10 mouse cellular contexts compared by ENCODE assay signal in genomic region chr11:120574278-120574600, GRCm38 (mm10). TPM values are rescaled to one million over a fixed set of nuclear protein-coding genes. Genes with fewer than 3 reads are reported as not detected.
DNase-seq lines count a peak whose midpoint lies in the region; ATAC-seq and TF ChIP-seq lines count a peak whose summit lies in the region.
"Had no signal": no experiment of that assay in that cellular context is flagged by ENCODE, and none has a peak within 500 bp of the region (broad histone marks: within the 10 kb centered on the region; RNA-seq: fewer than 3 reads in every experiment).

No protein-coding gene starts in this region.

- H3K4me3 ChIP-seq in liver, adult 2 months (ENCODE audit: insufficient read depth, low read depth, low read length) = peak overlapping the region; percentile 18; the same call in 1 of the 2 replicates
- H3K4me3 ChIP-seq in embryonic facial prominence, embryonic 14.5 days (ENCODE audit: low read depth, low read length) = peak overlapping the region; percentile 83
- peak overlapping the region; percentile 97 for H3K4me3 ChIP-seq in limb, embryonic 11.5 days (ENCODE audit: low read depth, low read length)
- H3K4me3 ChIP-seq in small intestine, adult 2 months (ENCODE audit: low read depth, low read length) = no peak overlapping the region; the same call in 1 of the 2 replicates

- DNase-seq in liver, adult 2 months (ENCODE audit: extremely low read depth, low read depth, low spot score) = peak; percentile 64
- DNase-seq in liver = no peak
- DNase-seq in embryonic facial prominence, embryonic 14.5 days (ENCODE audit: low spot score) = no peak
- no peak for DNase-seq in limb, embryonic 11.5 days (ENCODE audit: low spot score)
- DNase-seq in right cerebral cortex, postnatal 25 days = no peak
- DNase-seq in kidney, adult 18-20 months = no peak

- peaks cover 25% of the 10 kb centered on the region for H3K79me2 ChIP-seq in liver, adult 2 months (ENCODE audit: control insufficient read depth, insufficient read depth, low read length)

- no peaks in the 10 kb centered on the region for H3K27me3 ChIP-seq in liver, adult 2 months (ENCODE audit: control insufficient read depth, insufficient read depth, low read length)
- no peaks in the 10 kb centered on the region for H3K27me3 ChIP-seq in embryonic facial prominence, embryonic 14.5 days (replicated peaks; ENCODE audit: control insufficient read depth, insufficient read depth, low read length)
- no peaks in the 10 kb centered on the region for H3K27me3 ChIP-seq in limb, embryonic 11.5 days (ENCODE audit: control insufficient read depth, insufficient read depth, low read length)
- H3K27me3 ChIP-seq in small intestine, adult 2 months (ENCODE audit: control insufficient read depth, insufficient read depth, low read length) = no peaks in the 10 kb centered on the region

- no peak for TF ChIP-seq CTCF in liver, adult 2 months (IDR thresholded peaks at IDR 0.05; ENCODE audit: low read depth, low read length)
- no peak for TF ChIP-seq CTCF in small intestine, adult 2 months (IDR thresholded peaks at IDR 0.05; ENCODE audit: extremely low read depth, insufficient read length, insufficient replicate concordance, low read depth, low read length)

- no peak for TF ChIP-seq POLR2A in liver, adult 2 months (IDR thresholded peaks at IDR 0.05; ENCODE audit: extremely low read depth, insufficient read depth, low read length)
- TF ChIP-seq POLR2A in small intestine, adult 2 months (IDR thresholded peaks at IDR 0.05; ENCODE audit: low read depth, low read length) = no peak

- H3K36me3 ChIP-seq in liver, adult 2 months (ENCODE audit: control insufficient read depth, insufficient read depth, low read length) = peaks cover 17% of the 10 kb centered on the region
- H3K36me3 ChIP-seq in embryonic facial prominence, embryonic 14.5 days (ENCODE audit: control insufficient read depth, insufficient read depth, low read length) = peaks cover 46% of the 10 kb centered on the region
- peaks cover 40% of the 10 kb centered on the region for H3K36me3 ChIP-seq in limb, embryonic 11.5 days (ENCODE audit: control insufficient read depth, insufficient read depth, low read length)
- H3K36me3 ChIP-seq in small intestine, adult 2 months (ENCODE audit: control insufficient read depth, insufficient read depth, low read length) = peaks cover 37% of the 10 kb centered on the region

- H3K4me2 ChIP-seq in embryonic facial prominence, embryonic 14.5 days (ENCODE audit: low read depth, low read length) = peak overlapping the region; percentile 92
- H3K4me2 ChIP-seq in limb, embryonic 11.5 days (ENCODE audit: low read depth, severe bottlenecking) = peak overlapping the region; percentile 68

- H3K9me3 ChIP-seq in embryonic facial prominence, embryonic 14.5 days (ENCODE audit: control insufficient read depth, low read length) = no peaks in the 10 kb centered on the region
- H3K9me3 ChIP-seq in limb, embryonic 11.5 days (ENCODE audit: control insufficient read depth, low read length) = no peaks in the 10 kb centered on the region

- H3K4me1 ChIP-seq in liver, adult 2 months (ENCODE audit: control insufficient read depth, insufficient read depth, low read length) = peaks cover 31% of the 10 kb centered on the region
- peaks cover 17% of the 10 kb centered on the region for H3K4me1 ChIP-seq in embryonic facial prominence, embryonic 14.5 days (ENCODE audit: control insufficient read depth, insufficient read depth, low read length)
- 0 out of 2 replicates have a peak, but pooled peaks cover 6% of the 10 kb centered on the region for H3K4me1 ChIP-seq in limb, embryonic 11.5 days (ENCODE audit: control insufficient read depth, insufficient read depth, low read length)
- H3K4me1 ChIP-seq in small intestine, adult 2 months (ENCODE audit: control insufficient read depth, insufficient read depth, insufficient read length, low read length) = peaks cover 34% of the 10 kb centered on the region

- H3K27ac ChIP-seq in liver, adult 2 months (replicated peaks; ENCODE audit: insufficient read depth, low read depth, low read length) = peak overlapping the region; percentile 39
- H3K27ac ChIP-seq in embryonic facial prominence, embryonic 14.5 days (replicated peaks; ENCODE audit: low read depth, low read length) = peak overlapping the region; percentile 96
- no peak overlapping the region for H3K27ac ChIP-seq in limb, embryonic 11.5 days (replicated peaks; ENCODE audit: low read depth, low read length)
- peak overlapping the region; percentile 10; the same call in 1 of the 2 replicates for H3K27ac ChIP-seq in small intestine, adult 2 months (ENCODE audit: insufficient read depth, low read depth, low read length)

- 8% methylated on average over 5 of the region's 5 CpGs for WGBS in liver, adult 2 months
- WGBS in embryonic facial prominence, embryonic 14.5 days = 40% methylated on average over 5 of the region's 5 CpGs
- WGBS in limb, embryonic 11.5 days = 45% methylated on average over 5 of the region's 5 CpGs
- 31% methylated on average over 5 of the region's 5 CpGs for WGBS in small intestine, adult 2 months

- ATAC-seq in embryonic facial prominence, embryonic 14.5 days (ENCODE audit: low read depth) = no peak
- ATAC-seq in limb, embryonic 11.5 days (ENCODE audit: insufficient number of reproducible peaks, low FRiP score, low TSS enrichment, low read depth) = no peak
- ATAC-seq in cerebellum, adult (ENCODE audit: insufficient number of reproducible peaks, low FRiP score, low TSS enrichment) = no peak

- peak overlapping the region; percentile 30 for H3K9ac ChIP-seq in liver, adult 2 months (ENCODE audit: low read depth, low read length)
- peak overlapping the region; percentile 97 for H3K9ac ChIP-seq in embryonic facial prominence, embryonic 14.5 days (ENCODE audit: low read depth, low read length)
- H3K9ac ChIP-seq in limb, embryonic 11.5 days (ENCODE audit: low read length) = peak overlapping the region; percentile 5; the same call in 1 of the 2 replicates

RNA-seq across cellular contexts. Expression of gene P4hb, which starts 1.2 kb away (rescaled TPM):
- total RNA-seq in liver, adult 2 months (2014; rRNA removed) = 933 and 951 TPM in 2 replicates
- 683 and 737 TPM in 2 replicates for polyA plus RNA-seq in liver, adult 2 months (2012; rRNA removed)
- polyA plus RNA-seq in embryonic facial prominence, embryonic 14.5 days (2014; fragmentation: Nextera tagmentation; extraction: Ambion mirVana) = 996 and 1,037 TPM in 2 replicates
- polyA plus RNA-seq in limb, embryonic 11.5 days (2014; fragmentation: Nextera tagmentation; extraction: Ambion mirVana) = 640 and 656 TPM in 2 replicates
- polyA plus RNA-seq in small intestine, adult 2 months (2012; rRNA removed) = 442 and 705 TPM in 2 replicates

RNA-seq across cellular contexts. Expression of gene Arhgdia, which starts 7.2 kb away (rescaled TPM):
- total RNA-seq in liver, adult 2 months (2014; rRNA removed) = 14.9 and 22.3 TPM in 2 replicates
- 142 and 188 TPM in 2 replicates for polyA plus RNA-seq in liver, adult 2 months (2012; rRNA removed)
- polyA plus RNA-seq in embryonic facial prominence, embryonic 14.5 days (2014; fragmentation: Nextera tagmentation; extraction: Ambion mirVana) = 558 and 609 TPM in 2 replicates
- 593 and 597 TPM in 2 replicates for polyA plus RNA-seq in limb, embryonic 11.5 days (2014; fragmentation: Nextera tagmentation; extraction: Ambion mirVana)
- polyA plus RNA-seq in small intestine, adult 2 months (2012; rRNA removed) = 489 and 1,022 TPM in 2 replicates

RNA-seq across cellular contexts. Expression of gene Ppp1r27, which starts 23.3 kb away (rescaled TPM):
- 0.28 TPM in 1 of 2 replicates, not detected in the other for total RNA-seq in liver, adult 2 months (2014; rRNA removed)
- polyA plus RNA-seq in liver, adult 2 months (2012; rRNA removed) = not detected in 2 replicates
- 9.6 and 9.7 TPM in 2 replicates for polyA plus RNA-seq in embryonic facial prominence, embryonic 14.5 days (2014; fragmentation: Nextera tagmentation; extraction: Ambion mirVana)
- polyA plus RNA-seq in limb, embryonic 11.5 days (2014; fragmentation: Nextera tagmentation; extraction: Ambion mirVana) = 0.47 and 0.85 TPM in 2 replicates
- 0.51 TPM in 1 of 2 replicates, not detected in the other for polyA plus RNA-seq in small intestine, adult 2 months (2012; rRNA removed)
- total RNA-seq: hematopoietic stem cell, adult 5-6 weeks had no signal
- polyA plus RNA-seq: spleen, adult 2 months had no signal

RNA-seq across cellular contexts. Expression of gene Alyref, which starts 23.9 kb away (rescaled TPM):
- total RNA-seq in liver, adult 2 months (2014; rRNA removed) = 33.8 and 34.5 TPM in 2 replicates
- 12.6 and 12.9 TPM in 2 replicates for polyA plus RNA-seq in liver, adult 2 months (2012; rRNA removed)
- 406 and 433 TPM in 2 replicates for polyA plus RNA-seq in embryonic facial prominence, embryonic 14.5 days (2014; fragmentation: Nextera tagmentation; extraction: Ambion mirVana)
- 810 and 850 TPM in 2 replicates for polyA plus RNA-seq in limb, embryonic 11.5 days (2014; fragmentation: Nextera tagmentation; extraction: Ambion mirVana)
- polyA plus RNA-seq in small intestine, adult 2 months (2012; rRNA removed) = 12.0 and 24.0 TPM in 2 replicates

RNA-seq across cellular contexts. Expression of gene Anapc11, which starts 24.0 kb away (rescaled TPM):
- 8.9 and 12.8 TPM in 2 replicates for total RNA-seq in liver, adult 2 months (2014; rRNA removed)
- polyA plus RNA-seq in liver, adult 2 months (2012; rRNA removed) = 57.0 and 59.4 TPM in 2 replicates
- 238 and 242 TPM in 2 replicates for polyA plus RNA-seq in embryonic facial prominence, embryonic 14.5 days (2014; fragmentation: Nextera tagmentation; extraction: Ambion mirVana)
- polyA plus RNA-seq in limb, embryonic 11.5 days (2014; fragmentation: Nextera tagmentation; extraction: Ambion mirVana) = 214 and 223 TPM in 2 replicates
- polyA plus RNA-seq in small intestine, adult 2 months (2012; rRNA removed) = 46.4 and 97.9 TPM in 2 replicates

Comparison
In these comparisons a context has a peak if more than half of its experiments do, and no peak if none do; other contexts are left out.
1. H3K9ac ChIP-seq: peak in every context shown above with its lines; median percentile 97 in embryonic facial prominence, embryonic 14.5 days; 30 in liver, adult 2 months; 5 in limb, embryonic 11.5 days.